Mouse (Mus musculus): ENCODE measurements around the gene Frem3.

Gene Frem3

GRCm38 (mm10) chr8:80610549-80611440, at the start of gene Frem3:
TSS of gene Frem3 (plus strand) at chr8:80611080.
- in situ Hi-C loops (cut with MboI, MseI): no loop called here

GRCm38 (mm10) chr8:80564205-80564839, 46.6 kb upstream of the Frem3 start:
- in situ Hi-C loops (cut with MboI, MseI): no loop called here

- in situ Hi-C loops (cut with MboI, MseI): no loop called here
Observed at GRCm38 (mm10) chr8:80567471-80567870, 43.4 kb upstream of the Frem3 start.

- in situ Hi-C loops (cut with MboI, MseI): no loop called here
Observed at GRCm38 (mm10) chr8:80568243-80568995, 42.5 kb upstream of the Frem3 start.

- in situ Hi-C loops (cut with MboI, MseI): no loop called here
Observed at GRCm38 (mm10) chr8:80572417-80573061, 38.3 kb upstream of the Frem3 start.

GRCm38 (mm10) chr8:80577126-80577525, 33.8 kb upstream of the Frem3 start:
- in situ Hi-C loops (cut with MboI, MseI): no loop called here

- in situ Hi-C loops (cut with MboI, MseI): no loop called here
Observed at GRCm38 (mm10) chr8:80579038-80579437, 31.8 kb upstream of the Frem3 start.

GRCm38 (mm10) chr8:80592626-80593025, 18.3 kb upstream of the Frem3 start:
- in situ Hi-C loops (cut with MboI, MseI): no loop called here

- in situ Hi-C loops (cut with MboI, MseI): no loop called here
Observed at GRCm38 (mm10) chr8:80600600-80601170, 10.2 kb upstream of the Frem3 start.

GRCm38 (mm10) chr8:80601886-80602285, 9.0 kb upstream of the Frem3 start:
- in situ Hi-C loops (cut with MboI, MseI): no loop called here

GRCm38 (mm10) chr8:80607082-80607481, 3.8 kb upstream of the Frem3 start:
- in situ Hi-C loops (cut with MboI, MseI): no loop called here

GRCm38 (mm10) chr8:80611441-80611751, 516 bp downstream of the Frem3 start:
- in situ Hi-C loops (cut with MboI, MseI): no loop called here

- in situ Hi-C loops (cut with MboI, MseI): no loop called here
Observed at GRCm38 (mm10) chr8:80619787-80620186, 8.9 kb downstream of the Frem3 start.

- in situ Hi-C loops (cut with MboI, MseI): loop anchor here (10.0 kb wide), 1 partner anchor 103 kb away; no protein-coding TSS in a partner anchor
Observed at GRCm38 (mm10) chr8:80647394-80647793, 36.5 kb downstream of the Frem3 start.

GRCm38 (mm10) chr8:80657639-80658038, 46.8 kb downstream of the Frem3 start:
- in situ Hi-C loops (cut with MboI, MseI): loop anchor here (10.0 kb wide), 1 partner anchor 443 kb away; no protein-coding TSS in a partner anchor

GRCm38 (mm10) chr8:80661055-80661454, 50.2 kb downstream of the Frem3 start:
- in situ Hi-C loops (cut with MboI, MseI): no loop called here

- in situ Hi-C loops (cut with MboI, MseI): no loop called here
Observed at GRCm38 (mm10) chr8:80663476-80663875, 52.6 kb downstream of the Frem3 start.

- in situ Hi-C loops (cut with MboI, MseI): no loop called here
Observed at GRCm38 (mm10) chr8:80669277-80669901, 58.5 kb downstream of the Frem3 start.

- in situ Hi-C loops (cut with MboI, MseI): no loop called here
Observed at GRCm38 (mm10) chr8:80682594-80682993, 71.7 kb downstream of the Frem3 start.

- in situ Hi-C loops (cut with MboI, MseI): no loop called here
Observed at GRCm38 (mm10) chr8:80683756-80684335, 73.0 kb downstream of the Frem3 start.

Data from regulatory T cell (primary cell).